Mouse (Mus musculus) liver, embryonic 15.5 days (tissue): ENCODE results near the gene Gal3st2b. TPM values are rescaled to one million over a fixed set of nuclear protein-coding genes. Genes with fewer than 3 reads are reported as not detected.
"Not testable (repeated sequence)": the region's sequence is repeated elsewhere in the genome, so short reads cannot be mapped to it uniquely, and the experiment has no call there.

ENCODE experiments used
- ATAC-seq: fragments of 200-750 bp; cut with Nextera tagmentation; 2 replicates; pipeline ENCODE4 v1.8.0; 2017; ENCODE audit warnings: moderate number of reproducible peaks, mild to moderate bottlenecking, moderate library complexity; ENCODE audit not compliant: insufficient read depth
- H3K27ac ChIP-seq: fragments of 300-500 bp; sonication (generic); replicated peaks from 2 replicates; pipeline ENCODE4 v1.5.1; 2015; ENCODE audit warnings: mild to moderate bottlenecking, inconsistent platforms
- H3K27me3 ChIP-seq: fragments of 300-500 bp; sonication (generic); 2 replicates; pipeline ENCODE4 v1.6.1; 2015; ENCODE audit warnings: mild to moderate bottlenecking, inconsistent platforms
- H3K36me3 ChIP-seq: fragments of 300-500 bp; sonication (generic); replicated peaks from 2 replicates; pipeline ENCODE4 v1.6.1; 2015; ENCODE audit warnings: moderate library complexity, mild to moderate bottlenecking, inconsistent platforms
- H3K4me1 ChIP-seq: fragments of 300-500 bp; sonication (generic); replicated peaks from 2 replicates; pipeline ENCODE4 v1.6.1; 2015; ENCODE audit warnings: inconsistent platforms
- H3K4me2 ChIP-seq: fragments of 300-500 bp; sonication (generic); 2 replicates; pipeline ENCODE4 v1.6.1; 2015; ENCODE audit warnings: moderate library complexity, mild to moderate bottlenecking, inconsistent platforms
- H3K4me3 ChIP-seq: fragments of 300-500 bp; sonication (generic); replicated peaks from 2 replicates; pipeline ENCODE4 v1.5.1; 2015; ENCODE audit warnings: mild to moderate bottlenecking, inconsistent platforms
- H3K9ac ChIP-seq: fragments of 300-500 bp; sonication (generic); 2 replicates; pipeline ENCODE4 v1.6.1; 2015; ENCODE audit warnings: moderate library complexity, mild to moderate bottlenecking, inconsistent platforms
- H3K9me3 ChIP-seq: fragments of 300-500 bp; sonication (generic); replicated peaks from 2 replicates; pipeline ENCODE4 v1.6.1; 2016; ENCODE audit warnings: inconsistent platforms
- WGBS: fragments of 180-500 bp; shearing (Covaris S2); methylation state at CpG from one replicate; pipeline ENCODE4 v1.1.7; 2015; ENCODE audit warnings: mixed read lengths; ENCODE audit not compliant: insufficient replicate concordance; 5-methylcytosine and 5-hydroxymethylcytosine counted together
- polyA plus RNA-seq: library from polyadenylated mRNA; unstranded; fragments of >200 nt; fragmentation: Nextera tagmentation; extraction: Ambion mirVana; gene quantifications from 2 replicates; pipeline ENCODE4 v1.2.1, GENCODE M21; 2015

Gal3st2b gene
- polyA plus RNA-seq, result not detected in 2 replicates

- WGBS, result 55% methylated on average over 2 of the region's 2 CpGs
- not testable (repeated sequence) for H3K9ac ChIP-seq, H3K27ac ChIP-seq, H3K4me2 ChIP-seq, H3K27me3 ChIP-seq, H3K9me3 ChIP-seq, H3K36me3 ChIP-seq, H3K4me3 ChIP-seq, ATAC-seq, H3K4me1 ChIP-seq
Measured at GRCm38 (mm10) chr1:93918011-93918410, at the start of gene Gal3st2b. Gene Gal3st2b, plus strand, starts transcription at chr1:93918311.

GRCm38 (mm10) chr1:93871594-93872105 is 46.5 kb upstream of the Gal3st2b start:
- not testable (repeated sequence) for H3K27me3 ChIP-seq, H3K4me2 ChIP-seq, H3K9ac ChIP-seq, ATAC-seq, H3K27ac ChIP-seq, H3K4me1 ChIP-seq, H3K9me3 ChIP-seq, H3K4me3 ChIP-seq, H3K36me3 ChIP-seq
- no CpG with 5 or more reads among the region's 1 CpGs for WGBS

GRCm38 (mm10) chr1:93874405-93874804 is 43.7 kb upstream of the Gal3st2b start:
- not testable (repeated sequence) for H3K9ac ChIP-seq, ATAC-seq, H3K4me1 ChIP-seq, H3K36me3 ChIP-seq, H3K27me3 ChIP-seq, H3K27ac ChIP-seq, H3K9me3 ChIP-seq, H3K4me2 ChIP-seq, H3K4me3 ChIP-seq
- 82% methylated on average over 17 of the region's 22 CpGs for WGBS

- not testable (repeated sequence) for ATAC-seq, H3K9me3 ChIP-seq, H3K4me1 ChIP-seq, H3K36me3 ChIP-seq, H3K27me3 ChIP-seq, H3K4me2 ChIP-seq, H3K4me3 ChIP-seq, H3K9ac ChIP-seq, H3K27ac ChIP-seq
- no CpG with 5 or more reads among the region's 11 CpGs for WGBS
Measured at GRCm38 (mm10) chr1:93881778-93882177, 36.3 kb upstream of the Gal3st2b start.

- H3K4me2 ChIP-seq, H3K27ac ChIP-seq, H3K9me3 ChIP-seq, H3K36me3 ChIP-seq, H3K9ac ChIP-seq, H3K4me1 ChIP-seq, H3K27me3 ChIP-seq, H3K4me3 ChIP-seq, ATAC-seq: not testable (repeated sequence)
- 36% methylated on average over 1 of the region's 1 CpGs for WGBS
Measured at GRCm38 (mm10) chr1:93890936-93891335, 27.2 kb upstream of the Gal3st2b start.

- H3K27me3 ChIP-seq, result not testable (repeated sequence)
Measured at GRCm38 (mm10) chr1:93897395-93897794, 20.7 kb upstream of the Gal3st2b start.

GRCm38 (mm10) chr1:93901291-93901690 is 16.8 kb upstream of the Gal3st2b start:
- not testable (repeated sequence) for ATAC-seq, H3K27me3 ChIP-seq, H3K9ac ChIP-seq, H3K4me2 ChIP-seq, H3K36me3 ChIP-seq, H3K4me1 ChIP-seq, H3K4me3 ChIP-seq, H3K9me3 ChIP-seq, H3K27ac ChIP-seq
- 46% methylated on average over 4 of the region's 5 CpGs for WGBS

More at GRCm38 (mm10) chr1:93897395-93897794, 20.7 kb upstream of the Gal3st2b start:
- no CpG with 5 or more reads among the region's 1 CpGs for WGBS
- H3K4me1 ChIP-seq, H3K4me2 ChIP-seq, H3K4me3 ChIP-seq, H3K36me3 ChIP-seq, ATAC-seq, H3K9ac ChIP-seq, H3K9me3 ChIP-seq, H3K27ac ChIP-seq: not testable (repeated sequence)

- not testable (repeated sequence) for H3K9ac ChIP-seq, H3K36me3 ChIP-seq, H3K4me3 ChIP-seq, H3K4me1 ChIP-seq, H3K4me2 ChIP-seq, H3K27me3 ChIP-seq, ATAC-seq, H3K27ac ChIP-seq, H3K9me3 ChIP-seq
- WGBS, result 21% methylated on average over 4 of the region's 5 CpGs
Measured at GRCm38 (mm10) chr1:93906690-93907089, 11.4 kb upstream of the Gal3st2b start.

- H3K36me3 ChIP-seq, ATAC-seq: not testable (repeated sequence)
- WGBS, result no CpG with 5 or more reads among the region's 11 CpGs
Measured at GRCm38 (mm10) chr1:93908977-93909586, 9.0 kb upstream of the Gal3st2b start.

GRCm38 (mm10) chr1:93911877-93912276 is 6.2 kb upstream of the Gal3st2b start:
- H3K9ac ChIP-seq, H3K4me3 ChIP-seq, ATAC-seq, H3K27ac ChIP-seq, H3K9me3 ChIP-seq, H3K4me1 ChIP-seq, H3K36me3 ChIP-seq, H3K4me2 ChIP-seq, H3K27me3 ChIP-seq: not testable (repeated sequence)
- no CpG with 5 or more reads among the region's 2 CpGs for WGBS

More at GRCm38 (mm10) chr1:93908977-93909586, 9.0 kb upstream of the Gal3st2b start:
- not testable (repeated sequence) for H3K9ac ChIP-seq, H3K4me3 ChIP-seq, H3K27me3 ChIP-seq, H3K4me2 ChIP-seq, H3K27ac ChIP-seq, H3K9me3 ChIP-seq, H3K4me1 ChIP-seq

- H3K27ac ChIP-seq, H3K4me3 ChIP-seq, H3K4me2 ChIP-seq, ATAC-seq, H3K36me3 ChIP-seq, H3K9ac ChIP-seq, H3K27me3 ChIP-seq, H3K4me1 ChIP-seq, H3K9me3 ChIP-seq: not testable (repeated sequence)
- 50% methylated on average over 3 of the region's 3 CpGs for WGBS
Measured at GRCm38 (mm10) chr1:93917160-93917559, 951 bp upstream of the Gal3st2b start.

- H3K36me3 ChIP-seq, H3K27ac ChIP-seq, H3K4me1 ChIP-seq, ATAC-seq, H3K27me3 ChIP-seq, H3K4me3 ChIP-seq, H3K4me2 ChIP-seq, H3K9ac ChIP-seq, H3K9me3 ChIP-seq: not testable (repeated sequence)
- WGBS, result 26% methylated on average over 1 of the region's 1 CpGs
Measured at GRCm38 (mm10) chr1:93918775-93919174, 664 bp downstream of the Gal3st2b start.
